Mouse (Mus musculus) hindbrain, postnatal 0 days (tissue): Measurements from ENCODE around the gene Gm17651. TPM values are rescaled to one million over a fixed set of nuclear protein-coding genes. Genes with fewer than 3 reads are reported as not detected.

Experiments
- ATAC-seq: fragments of 200-750 bp; cut with Nextera tagmentation; 2 replicates; pipeline ENCODE4 v1.8.0; 2017; ENCODE audit warnings: mild to moderate bottlenecking, moderate TSS enrichment, moderate library complexity
- DNase-seq: peaks from one replicate; pipeline ENCODE4 v3.0.0-alpha.2; 2015; ENCODE audit warnings: low spot score
- H3K27ac ChIP-seq: fragments of 300-500 bp; sonication (generic); 2 replicates; pipeline ENCODE4 v1.5.1; 2014; ENCODE audit warnings: mild to moderate bottlenecking
- H3K27me3 ChIP-seq: fragments of 300-500 bp; sonication (generic); 2 replicates; pipeline ENCODE4 v1.6.1; 2014; ENCODE audit warnings: low read length, mixed read lengths; ENCODE audit not compliant: insufficient read depth
- H3K36me3 ChIP-seq: fragments of 300-500 bp; sonication (generic); 2 replicates; pipeline ENCODE4 v1.6.1; 2014; ENCODE audit warnings: low read length, mixed read lengths; ENCODE audit not compliant: insufficient read depth
- H3K4me1 ChIP-seq: fragments of 300-500 bp; sonication (generic); 2 replicates; pipeline ENCODE4 v1.6.1; 2014; ENCODE audit warnings: antibody characterized with exemption, low read length, mixed read lengths; ENCODE audit not compliant: insufficient read depth
- H3K4me2 ChIP-seq: fragments of 300-500 bp; sonication (generic); 2 replicates; pipeline ENCODE4 v1.6.1; 2014; ENCODE audit warnings: low read depth, mild to moderate bottlenecking, low read length, moderate library complexity, mixed read lengths
- H3K4me3 ChIP-seq: fragments of 300-500 bp; sonication (generic); 2 replicates; pipeline ENCODE4 v1.5.1; 2014; ENCODE audit warnings: low read length
- H3K9ac ChIP-seq: fragments of 300-500 bp; sonication (generic); replicated peaks from 2 replicates; pipeline ENCODE4 v1.6.1; 2014; ENCODE audit warnings: mild to moderate bottlenecking, low read length, moderate library complexity, mixed read lengths
- H3K9me3 ChIP-seq: fragments of 300-500 bp; sonication (generic); 2 replicates; pipeline ENCODE4 v1.6.1; 2016; ENCODE audit warnings: low read length, mixed read lengths
- CTCF ChIP-seq: IDR thresholded peaks from 2 replicates; pipeline ENCODE4 v1.5.1; 2016; ENCODE audit warnings: antibody characterized with exemption, control low read depth, low read depth
- WGBS: fragments of 180-500 bp; shearing (Covaris S2); extraction: QIAGEN DNeasy Blood & Tissue Kit; methylation state at CpG from one replicate; pipeline ENCODE4 v1.1.7; 2014; 5-methylcytosine and 5-hydroxymethylcytosine counted together
- microRNA-seq, 2 experiments: library from miRNA; unstranded; fragments of <30 nt; microRNA quantifications; one replicate each; pipeline ENCODE4; 2016
- polyA plus RNA-seq: library from polyadenylated mRNA; unstranded; fragments of >200 nt; fragmentation: Nextera tagmentation; extraction: Ambion mirVana; gene quantifications from 2 replicates; pipeline ENCODE4 v1.2.1, GENCODE M21; 2015
- total RNA-seq: library from RNA; depleted of rRNA; stranded (reverse); fragments of >200 nt; gene quantifications from 2 replicates; pipeline ENCODE4 v1.2.3, GENCODE M21; 2014; rRNA removed

Gm17651 gene
- total and polyA plus RNA-seq, 2 experiments from 2014 or later, result not detected

DNA sequence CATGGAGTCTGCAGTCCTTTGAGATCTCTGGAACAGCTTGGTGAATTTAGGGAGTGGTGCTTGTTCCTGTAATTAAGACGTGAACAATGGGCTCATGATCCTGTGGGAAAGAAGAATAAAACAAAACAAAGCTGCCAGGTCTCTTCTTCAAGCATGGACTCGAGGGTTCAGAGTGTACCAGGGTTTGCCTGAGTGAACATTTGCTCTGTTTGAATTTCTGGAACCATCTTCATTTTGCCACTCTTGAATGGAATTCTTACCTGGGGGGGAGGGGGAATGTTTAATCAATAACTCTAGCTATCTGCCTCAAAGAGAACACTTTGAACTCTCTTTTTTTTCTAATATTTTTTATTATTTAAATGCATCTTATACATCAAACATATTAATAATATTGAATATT is 49.9 kb downstream of the Gm17651 start:
- WGBS, result 48% methylated on average over 2 of the region's 2 CpGs
- Histone ChIP-seq H3K36me3 (no peaks in the 10 kb centered on the region), H3K27ac (no peak overlapping the region), H3K4me2 (no peak overlapping the region), H3K9ac (no peak overlapping the region), H3K4me1 (no peaks in the 10 kb centered on the region; the same call in 1 of the 2 replicates), H3K27me3 (no peaks in the 10 kb centered on the region), H3K4me3 (no peak overlapping the region), H3K9me3 (no peaks in the 10 kb centered on the region)
- TF ChIP-seq CTCF, result no peak
- ATAC-seq (no peak), DNase-seq (no peak)

Small RNA genes within 50 kb of the gene (microRNA-seq; reads per million reads assigned to microRNA genes)
- gene Mir7225, result 0 reads per million in 2 experiments

Other genes starting within 250 kb of the Gm17651 start
- gene Chd1l, start 64.5 kb downstream of the Gm17651 start, total RNA-seq, result 5.7 and 7.7 TPM in 2 replicates
- gene Chd1l, start 64.5 kb downstream of the Gm17651 start, polyA plus RNA-seq, result 8.7 and 8.9 TPM in 2 replicates
- 0.68 and 0.84 TPM in 2 replicates for gene Fmo5, start 45.9 kb downstream of the Gm17651 start, total RNA-seq
- 0.88 and 1.3 TPM in 2 replicates for gene Fmo5, start 45.9 kb downstream of the Gm17651 start, polyA plus RNA-seq
- gene Prkab2, start 16.5 kb downstream of the Gm17651 start, total RNA-seq, result 21.6 and 22.0 TPM in 2 replicates
- 15.9 and 16.1 TPM in 2 replicates for gene Prkab2, start 16.5 kb downstream of the Gm17651 start, polyA plus RNA-seq
- gene Pde4dip, start 214.0 kb upstream of the Gm17651 start, total RNA-seq, result 79.6 TPM in 2 replicates
- 44.4 and 48.1 TPM in 2 replicates for gene Pde4dip, start 214.0 kb upstream of the Gm17651 start, polyA plus RNA-seq
- gene Sec22b, start 226.5 kb upstream of the Gm17651 start, total RNA-seq, result 50.9 and 54.6 TPM in 2 replicates
- gene Sec22b, start 226.5 kb upstream of the Gm17651 start, polyA plus RNA-seq, result 94.7 and 95.1 TPM in 2 replicates